13 mouse cellular contexts compared by ENCODE assay signal in the genomic region with DNA sequence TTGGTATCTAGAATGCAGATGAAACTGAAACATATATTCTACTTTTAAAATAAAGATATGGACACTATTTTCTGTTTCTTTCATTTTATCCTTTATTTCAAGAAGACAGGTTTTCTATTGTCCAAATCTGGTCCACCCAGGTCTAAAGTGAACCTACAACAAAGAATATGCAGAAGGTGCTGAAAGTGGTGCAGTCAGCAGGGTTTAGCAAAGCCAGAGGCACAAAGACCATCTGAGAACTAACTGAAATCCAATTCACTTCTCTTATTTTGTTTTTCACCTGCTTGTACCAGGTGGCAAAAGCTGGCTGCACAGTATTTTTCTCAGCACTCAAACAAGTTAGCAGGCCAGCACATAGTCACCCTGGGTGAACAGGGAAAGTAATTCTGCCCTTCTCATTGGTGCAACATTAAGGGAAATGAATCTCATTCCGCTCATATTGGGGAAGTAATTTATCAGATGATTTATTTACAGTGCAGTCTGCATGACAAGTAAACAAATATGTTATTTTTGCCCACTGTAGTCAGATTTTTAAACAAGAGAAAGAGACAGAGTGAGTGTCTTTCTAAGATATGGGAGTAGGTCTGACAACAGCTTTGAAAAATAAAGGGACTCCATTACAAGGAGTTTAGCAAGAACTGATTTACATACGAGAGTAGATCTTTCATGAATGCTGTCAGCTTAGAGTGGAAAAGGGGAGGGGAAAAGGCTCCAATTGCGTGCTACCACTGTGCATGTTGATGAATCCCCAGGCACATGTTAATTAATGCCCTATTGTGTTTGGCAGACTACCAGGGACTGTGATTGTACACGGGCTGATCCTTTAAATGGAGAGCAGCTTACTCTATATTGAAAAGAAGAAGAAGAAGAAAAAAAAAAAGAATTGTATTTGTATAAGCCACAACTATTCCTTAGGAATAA.
DNase-seq lines count a peak whose midpoint lies in the region; ATAC-seq and TF ChIP-seq lines count a peak whose summit lies in the region.
"Had no signal": no experiment of that assay in that cellular context is flagged by ENCODE, and none has a peak within 500 bp of the region (broad histone marks: within the 10 kb centered on the region; RNA-seq: fewer than 3 reads in every experiment).

No protein-coding gene starts in this region.

- 22% methylated on average over 4 of the region's 4 CpGs for WGBS in embryonic facial prominence, embryonic 12.5 days
- 6% methylated on average over 4 of the region's 4 CpGs for WGBS in hindbrain, embryonic 16.5 days
- 19% methylated on average over 4 of the region's 4 CpGs for WGBS in olfactory bulb, adult 2 months
- WGBS in limb, embryonic 10.5 days: 35% methylated on average over 4 of the region's 4 CpGs

- no peaks in the 10 kb centered on the region for H3K9me3 ChIP-seq in embryonic facial prominence, embryonic 12.5 days
- no peaks in the 10 kb centered on the region for H3K9me3 ChIP-seq in hindbrain, embryonic 16.5 days (ENCODE audit: control insufficient read depth, low read length)
- no peaks in the 10 kb centered on the region for H3K9me3 ChIP-seq in limb, embryonic 10.5 days (replicated peaks)

- no peak for TF ChIP-seq POLR2A in olfactory bulb, adult 2 months (IDR thresholded peaks at IDR 0.05; ENCODE audit: insufficient read depth, low read depth, low read length)

- H3K27me3 ChIP-seq in embryonic facial prominence, embryonic 12.5 days: no peaks in the 10 kb centered on the region
- no peaks in the 10 kb centered on the region for H3K27me3 ChIP-seq in hindbrain, embryonic 16.5 days (replicated peaks; ENCODE audit: control insufficient read depth, insufficient read depth, low read length)
- H3K27me3 ChIP-seq in limb, embryonic 10.5 days (ENCODE audit: low read depth, poor library complexity, severe bottlenecking): no peaks in the 10 kb centered on the region

- ATAC-seq in embryonic facial prominence, embryonic 12.5 days (ENCODE audit: insufficient number of reproducible peaks, insufficient read depth, low FRiP score, low TSS enrichment): peak; percentile 47; the same call in 1 of the 2 replicates
- peak; percentile 94 for ATAC-seq in hindbrain, embryonic 16.5 days

- DNase-seq in layer of hippocampus, adult 2 months (ENCODE audit: low spot score in 2 of 2): no peak
- DNase-seq in layer of hippocampus, postnatal 25 days (ENCODE audit: extremely low spot score in 1 of 2, low spot score in 1 of 2): no peak
- DNase-seq in right cerebral cortex, postnatal 25 days: no peak
- DNase-seq in ovary, adult 18-20 months (ENCODE audit: low spot score): no peak
- DNase-seq in limb, embryonic 10.5 days (ENCODE audit: low spot score): no peak
- DNase-seq: adrenal gland, postnatal 10 days; kidney, postnatal 36 days; lung, embryonic 14.5 days; spleen, adult 18-20 months had no signal

- H3K27ac ChIP-seq in layer of hippocampus, adult 2 months: peak overlapping the region; percentile 11; the same call in 1 of the 2 replicates
- H3K27ac ChIP-seq in embryonic facial prominence, embryonic 12.5 days: no peak overlapping the region
- peak overlapping the region; percentile 63 for H3K27ac ChIP-seq in hindbrain, embryonic 16.5 days (ENCODE audit: low read depth, low read length)
- 0 out of 2 replicates have a peak overlapping the region, but pooled peaks have one; percentile 6 for H3K27ac ChIP-seq in olfactory bulb, adult 2 months (ENCODE audit: insufficient read depth, low read depth, low read length)
- H3K27ac ChIP-seq in limb, embryonic 10.5 days: no peak overlapping the region

- no peak overlapping the region for H3K4me2 ChIP-seq in embryonic facial prominence, embryonic 12.5 days (replicated peaks)
- 0 out of 2 replicates have a peak overlapping the region, but pooled peaks have one; percentile 15 for H3K4me2 ChIP-seq in hindbrain, embryonic 16.5 days (ENCODE audit: low read length)
- H3K4me2 ChIP-seq: lung, embryonic 14.5 days had no signal

- H3K9ac ChIP-seq in embryonic facial prominence, embryonic 12.5 days: no peak overlapping the region
- no peak overlapping the region for H3K9ac ChIP-seq in hindbrain, embryonic 16.5 days (ENCODE audit: low read depth, low read length)
- H3K9ac ChIP-seq: lung, embryonic 14.5 days had no signal

- H3K4me1 ChIP-seq in embryonic facial prominence, embryonic 12.5 days: no peaks in the 10 kb centered on the region
- peaks cover 6% of the 10 kb centered on the region for H3K4me1 ChIP-seq in hindbrain, embryonic 16.5 days (ENCODE audit: control insufficient read depth, insufficient read depth, low read depth, low read length)
- H3K4me1 ChIP-seq in olfactory bulb, adult 2 months (ENCODE audit: control insufficient read depth, insufficient read depth, low read length): no peaks in the 10 kb centered on the region
- H3K4me1 ChIP-seq in limb, embryonic 10.5 days: no peaks in the 10 kb centered on the region

- no peak overlapping the region for H3K4me3 ChIP-seq in layer of hippocampus, adult 2 months
- H3K4me3 ChIP-seq in embryonic facial prominence, embryonic 12.5 days: no peak overlapping the region
- no peak overlapping the region for H3K4me3 ChIP-seq in hindbrain, embryonic 16.5 days (ENCODE audit: low read length)
- no peak overlapping the region for H3K4me3 ChIP-seq in olfactory bulb, adult 2 months (ENCODE audit: insufficient read depth, low read depth, low read length)
- no peak overlapping the region for H3K4me3 ChIP-seq in limb, embryonic 10.5 days
- H3K4me3 ChIP-seq: myocyte had no signal

- no peak for TF ChIP-seq CTCF in layer of hippocampus, adult 2 months (conservative IDR thresholded peaks at IDR 0.05)
- TF ChIP-seq CTCF in olfactory bulb, adult 2 months (IDR thresholded peaks at IDR 0.05; ENCODE audit: insufficient read depth, low read depth, low read length): no peak

- H3K36me3 ChIP-seq in embryonic facial prominence, embryonic 12.5 days: no peaks in the 10 kb centered on the region
- no peaks in the 10 kb centered on the region for H3K36me3 ChIP-seq in hindbrain, embryonic 16.5 days (ENCODE audit: control insufficient read depth, insufficient read depth, low read length)
- H3K36me3 ChIP-seq in limb, embryonic 10.5 days: no peaks in the 10 kb centered on the region

Comparison
In these comparisons a context has a peak if more than half of its experiments do, and no peak if none do; other contexts are left out.
1. H3K27ac ChIP-seq: peak in layer of hippocampus, adult 2 months (single experiment), hindbrain, embryonic 16.5 days (single experiment) and olfactory bulb, adult 2 months (single experiment); none in embryonic facial prominence, embryonic 12.5 days (single experiment) and limb, embryonic 10.5 days (single experiment).